Mouse (Mus musculus) adrenal gland, adult 2 months (tissue): ENCODE measurements around the gene Oxt. TPM values are rescaled to one million over a fixed set of nuclear protein-coding genes. Genes with fewer than 3 reads are reported as not detected.

Experiments
- DNase-seq: peaks from one replicate; pipeline ENCODE4 v3.0.0; 2021
- long read RNA-seq: library from polyadenylated mRNA; stranded (forward); transcript quantifications from one replicate; pipeline ENCODE4 v2.0.0, GENCODE M21; 2021
- polyA plus RNA-seq: library from polyadenylated mRNA; depleted of rRNA; stranded (reverse); fragments of >200 nt; gene quantifications from 2 replicates; pipeline ENCODE4 v1.2.3, GENCODE M21; 2012; rRNA removed
- total RNA-seq, 2 experiments: library from RNA; stranded (reverse); gene quantifications; 2 replicates each; pipeline ENCODE4 v1.2.3; 2021

Gene Oxt
- not detected for total RNA-seq
- polyA plus RNA-seq, result not detected in 2 replicates
- long read RNA-seq, result 0 reads

GRCm38 (mm10) chr2:130575873-130576272, at the start of gene Oxt:
Gene Oxt, plus strand, starts transcription at chr2:130576173.
- no peak for DNase-seq

DNA sequence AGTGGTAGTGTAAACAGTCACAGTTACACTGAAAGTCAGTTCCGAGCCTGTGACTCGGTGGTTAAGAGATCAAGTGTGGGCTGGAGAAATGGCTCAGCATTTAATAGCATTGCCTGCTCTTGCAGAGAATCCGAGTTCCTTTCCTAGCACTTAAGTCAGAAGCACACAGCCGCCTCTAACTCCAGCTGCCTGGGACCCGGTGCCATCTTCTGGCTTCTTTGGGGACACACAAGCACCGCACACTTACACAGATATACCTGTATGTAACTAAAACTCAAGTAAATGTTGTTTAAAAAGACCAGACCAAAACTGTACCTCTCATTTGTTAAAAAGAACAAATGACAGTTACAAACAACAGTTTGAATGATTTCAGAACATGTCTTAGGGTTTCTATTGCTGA, 47.5 kb upstream of the Oxt start:
- DNase-seq, result no peak

DNA sequence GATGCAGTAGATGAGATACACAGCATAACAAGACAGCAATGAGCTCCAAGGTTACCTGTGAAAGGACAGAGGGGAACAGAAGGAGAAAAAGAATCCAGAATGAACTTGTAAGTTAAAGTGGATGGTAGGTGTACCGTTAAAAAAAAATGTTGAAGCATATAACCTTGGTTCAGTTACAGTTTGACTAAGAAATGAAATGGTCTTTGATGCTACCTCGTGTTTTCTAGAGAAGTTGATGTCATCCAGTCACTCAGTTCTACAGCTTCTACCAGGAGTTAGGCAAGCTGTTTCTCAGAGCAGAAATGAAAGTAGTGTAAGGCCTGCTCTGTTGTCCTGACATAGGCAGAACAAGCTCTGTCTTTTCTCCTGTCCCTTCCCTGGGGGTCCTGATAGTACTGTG, 46.7 kb upstream of the Oxt start:
- no peak for DNase-seq

- DNase-seq, result no peak
These were observed 46.0 kb upstream of the Oxt start for GRCm38 (mm10) chr2:130529925-130530324.

DNA sequence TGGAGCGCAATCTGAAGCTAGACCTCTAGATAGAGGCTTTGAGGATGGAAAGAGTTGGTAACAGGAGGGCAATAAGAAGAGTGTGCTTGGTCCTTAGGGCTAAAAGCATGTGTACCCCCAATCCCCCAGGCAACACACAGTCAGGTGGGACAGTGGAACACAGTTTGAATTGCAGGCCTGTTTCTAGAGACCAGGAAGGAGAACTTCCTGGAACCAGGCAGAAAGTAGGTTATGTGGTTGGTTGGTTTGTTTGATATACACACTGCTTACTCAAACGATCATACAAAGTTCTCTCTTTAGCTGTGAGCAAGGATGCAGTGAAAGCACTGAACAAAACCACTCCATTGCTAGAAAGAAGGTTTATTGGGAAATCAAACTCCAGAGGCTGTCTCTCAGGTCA, 43.8 kb upstream of the Oxt start:
- no peak for DNase-seq

GRCm38 (mm10) chr2:130535017-130535416, 41.0 kb upstream of the Oxt start:
- DNase-seq, result no peak

DNA sequence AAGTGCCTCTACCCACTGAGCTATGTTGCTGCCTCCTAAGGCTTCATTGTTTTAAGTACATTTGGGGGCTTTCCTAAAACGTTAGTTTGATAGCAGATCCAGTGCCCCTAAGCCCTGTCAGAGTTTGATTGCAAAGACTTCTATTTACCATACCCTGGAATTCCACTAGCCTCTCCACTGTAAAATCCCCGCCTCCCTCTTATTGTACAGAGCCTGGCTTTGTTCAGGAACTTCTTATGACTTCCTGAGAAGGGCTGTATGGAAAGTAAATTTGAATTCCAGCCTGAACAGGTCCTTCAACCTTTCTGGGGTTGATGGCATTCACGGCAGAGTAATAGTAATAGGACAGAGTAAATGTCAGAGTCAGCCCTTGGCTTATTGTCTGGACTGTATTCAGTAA, 39.1 kb upstream of the Oxt start:
- no peak for DNase-seq

DNA sequence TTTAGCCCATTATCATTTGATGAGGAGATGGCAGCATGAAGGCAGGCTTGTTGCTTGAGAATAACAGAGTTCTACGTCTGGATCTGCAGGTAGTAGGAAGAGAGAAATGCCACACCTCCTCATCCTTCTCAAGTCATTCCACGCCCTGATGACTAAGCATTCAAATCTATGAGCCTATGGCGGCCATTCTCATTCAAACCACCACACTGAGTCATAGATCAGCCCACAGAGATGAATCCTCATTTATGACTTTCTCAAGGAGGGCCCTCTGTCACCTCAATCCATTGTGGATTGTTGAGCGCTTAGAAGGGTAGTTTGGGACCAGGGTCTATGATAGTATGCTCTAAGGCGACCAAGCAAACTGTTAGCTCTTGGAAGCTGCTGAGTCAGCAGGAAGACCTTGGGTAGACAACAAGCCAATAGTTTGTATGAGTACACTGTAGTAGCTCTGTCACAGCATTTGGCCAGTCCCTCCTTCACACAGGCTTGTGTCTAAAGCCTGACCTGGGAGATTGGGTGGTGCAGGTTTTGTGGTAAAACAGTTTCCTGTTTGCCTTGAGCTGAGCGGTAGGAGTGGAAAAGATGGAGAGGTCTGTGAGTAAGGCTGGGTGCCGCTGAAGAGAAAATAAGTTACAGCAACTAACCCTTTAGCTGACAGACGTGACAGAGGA, 37.0 kb upstream of the Oxt start:
- DNase-seq, result no peak

DNA sequence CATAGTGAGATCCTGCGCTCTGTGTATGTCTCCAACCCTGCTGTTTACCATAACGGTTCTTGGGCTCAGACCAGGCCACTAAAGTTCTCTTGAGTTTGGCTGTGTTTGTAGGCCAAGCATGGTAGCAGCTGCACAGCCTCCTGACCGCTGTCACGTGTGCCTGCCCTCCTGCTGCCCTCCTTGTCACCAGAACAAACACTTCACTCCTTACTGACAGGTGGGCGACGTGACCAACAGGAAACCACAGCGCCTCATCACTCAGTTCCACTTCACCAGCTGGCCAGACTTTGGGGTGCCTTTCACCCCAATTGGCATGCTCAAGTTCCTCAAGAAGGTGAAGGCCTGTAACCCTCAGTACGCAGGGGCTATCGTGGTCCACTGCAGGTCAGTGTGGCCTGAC, 35.7 kb upstream of the Oxt start:
- DNase-seq, result no peak

DNA sequence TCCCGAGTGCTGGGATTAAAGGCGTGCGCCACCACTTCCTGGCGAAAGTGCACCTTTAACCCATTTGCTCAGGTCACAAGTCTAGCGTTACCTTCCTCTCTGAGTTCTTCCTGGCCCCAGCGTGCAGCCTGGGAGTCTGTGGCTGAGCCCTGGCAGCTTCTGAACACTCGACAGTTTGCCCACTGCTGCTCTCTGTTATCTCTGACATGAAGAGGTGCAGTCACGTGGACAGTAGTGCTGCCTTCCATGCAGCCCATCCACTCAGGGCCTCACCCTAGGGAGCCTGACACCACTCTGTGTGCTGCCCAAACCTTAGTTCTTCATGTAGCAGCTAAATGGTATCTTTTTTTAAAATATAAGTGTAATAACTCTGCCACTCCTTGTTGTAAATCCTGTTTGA, 29.0 kb upstream of the Oxt start:
- no peak for DNase-seq

GRCm38 (mm10) chr2:130554841-130555240, 21.1 kb upstream of the Oxt start:
- DNase-seq, result no peak

GRCm38 (mm10) chr2:130556292-130556691, 19.7 kb upstream of the Oxt start:
- DNase-seq, result no peak

- DNase-seq, result no peak
These were observed 18.5 kb upstream of the Oxt start for GRCm38 (mm10) chr2:130557462-130557861.

DNA sequence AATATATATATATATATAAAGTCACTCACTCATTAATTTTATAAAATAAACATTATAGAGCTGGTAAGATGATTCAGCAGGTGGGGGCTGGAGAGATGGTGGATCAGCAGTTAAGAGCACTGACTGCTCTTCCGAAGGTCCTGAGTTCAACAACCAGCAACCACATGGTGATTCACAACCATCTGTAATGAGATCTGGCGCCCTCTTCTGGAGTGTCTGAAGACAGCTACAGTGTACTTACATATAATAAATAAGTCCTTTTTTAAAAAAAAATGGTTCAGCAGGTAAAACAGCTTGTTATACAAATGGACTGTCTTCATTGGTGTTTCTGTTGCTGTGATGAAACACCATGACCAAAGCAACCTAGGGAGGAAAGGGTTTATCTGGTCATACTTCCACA, 18.0 kb upstream of the Oxt start:
- no peak for DNase-seq

- DNase-seq, result peak; percentile 97
These were observed 12.5 kb upstream of the Oxt start, which contains the start of gene Mrps26 for GRCm38 (mm10) chr2:130563212-130564055. Gene Mrps26, plus strand, starts transcription at chr2:130563742.

- DNase-seq, result no peak
These were observed 11.9 kb upstream of the Oxt start for GRCm38 (mm10) chr2:130564063-130564462.

DNA sequence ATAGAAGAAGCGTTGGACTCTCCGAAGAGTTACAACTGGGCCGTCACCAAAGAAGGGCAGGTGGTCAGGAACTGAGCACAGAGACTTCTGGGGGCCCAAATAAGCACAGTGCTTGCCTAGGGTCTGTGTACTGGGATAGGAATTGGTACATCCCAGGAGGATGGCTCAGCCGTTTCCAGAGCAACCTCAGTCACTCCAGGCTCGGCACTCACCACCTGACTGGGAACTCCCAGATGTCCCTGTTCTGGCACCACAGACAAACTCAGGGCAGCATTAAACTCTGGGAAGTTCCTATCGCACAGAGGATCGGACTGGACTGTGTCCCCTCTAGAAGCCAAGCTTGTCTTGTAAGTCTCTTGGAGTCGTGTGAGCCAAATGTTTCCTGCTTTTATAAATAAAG, 11.0 kb upstream of the Oxt start:
- no peak for DNase-seq

GRCm38 (mm10) chr2:130568921-130569320, 7.1 kb upstream of the Oxt start:
- DNase-seq, result no peak

DNA sequence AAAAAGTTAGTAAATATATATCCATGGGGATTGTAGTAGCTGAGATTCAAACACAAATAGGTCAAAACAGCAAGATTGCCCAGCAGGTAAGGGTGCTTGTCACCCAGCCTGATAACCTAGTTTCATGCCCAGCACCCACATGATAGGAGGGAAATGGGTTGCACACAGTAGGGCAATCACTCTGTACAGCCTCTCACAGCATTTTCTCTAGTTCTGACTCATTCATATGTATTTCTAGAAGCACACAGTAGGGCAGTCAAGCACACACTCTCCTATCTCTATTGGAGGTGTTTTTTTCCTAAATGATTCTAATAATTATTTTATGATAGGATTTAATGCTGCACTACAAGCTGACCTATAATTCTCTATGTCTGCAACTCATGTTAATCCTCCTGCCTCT, 6.0 kb upstream of the Oxt start:
- no peak for DNase-seq

- no peak for DNase-seq
These were observed 1.0 kb upstream of the Oxt start for GRCm38 (mm10) chr2:130574960-130575359.

GRCm38 (mm10) chr2:130576564-130576963, 591 bp downstream of the Oxt start:
- peak; percentile 27 for DNase-seq

DNA sequence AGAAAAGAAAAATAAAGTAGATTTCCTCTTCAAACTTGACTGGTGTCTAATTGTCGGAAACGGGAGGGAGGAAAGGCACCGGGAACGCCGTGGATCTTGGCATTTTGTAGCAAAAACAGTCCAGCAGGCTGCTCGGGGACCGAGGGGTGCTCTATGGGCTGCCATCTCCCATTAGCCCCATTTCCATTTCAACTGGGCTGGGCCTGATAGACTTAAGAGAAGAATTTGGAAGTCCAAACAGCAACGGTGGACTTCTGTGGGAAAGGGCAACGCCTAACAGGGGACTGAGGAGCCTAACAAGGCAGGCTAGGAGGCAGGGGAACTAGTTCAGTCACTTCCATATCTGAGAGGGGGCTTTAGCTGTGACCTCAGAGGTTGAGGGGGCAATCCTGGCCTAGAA, 1.0 kb downstream of the Oxt start:
- no peak for DNase-seq

DNA sequence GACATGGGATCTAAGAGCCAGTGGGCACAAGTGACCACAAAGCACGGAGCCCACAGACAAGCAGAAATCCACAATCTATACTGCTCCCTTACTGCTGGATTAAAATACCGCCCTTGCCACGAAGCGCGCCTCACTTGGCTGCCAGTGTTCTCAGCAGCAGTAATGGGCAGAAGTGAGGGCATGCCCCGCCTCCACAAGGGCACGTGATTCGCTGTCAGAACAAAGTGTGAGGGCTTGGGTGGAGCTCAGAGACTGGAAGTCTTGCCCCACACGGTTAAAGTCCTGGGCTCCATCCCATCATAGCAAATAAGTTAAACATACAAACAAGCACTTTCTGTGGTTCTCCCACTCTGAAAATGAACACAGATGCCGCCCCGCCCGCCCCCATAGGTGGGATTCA, 1.7 kb downstream of the Oxt start:
- peak; percentile 73 for DNase-seq

GRCm38 (mm10) chr2:130578148-130578547, 2.2 kb downstream of the Oxt start:
- peak; percentile 85 for DNase-seq
